Mouse (Mus musculus): ENCODE data around the gene Clmn.

Clmn gene

DNA sequence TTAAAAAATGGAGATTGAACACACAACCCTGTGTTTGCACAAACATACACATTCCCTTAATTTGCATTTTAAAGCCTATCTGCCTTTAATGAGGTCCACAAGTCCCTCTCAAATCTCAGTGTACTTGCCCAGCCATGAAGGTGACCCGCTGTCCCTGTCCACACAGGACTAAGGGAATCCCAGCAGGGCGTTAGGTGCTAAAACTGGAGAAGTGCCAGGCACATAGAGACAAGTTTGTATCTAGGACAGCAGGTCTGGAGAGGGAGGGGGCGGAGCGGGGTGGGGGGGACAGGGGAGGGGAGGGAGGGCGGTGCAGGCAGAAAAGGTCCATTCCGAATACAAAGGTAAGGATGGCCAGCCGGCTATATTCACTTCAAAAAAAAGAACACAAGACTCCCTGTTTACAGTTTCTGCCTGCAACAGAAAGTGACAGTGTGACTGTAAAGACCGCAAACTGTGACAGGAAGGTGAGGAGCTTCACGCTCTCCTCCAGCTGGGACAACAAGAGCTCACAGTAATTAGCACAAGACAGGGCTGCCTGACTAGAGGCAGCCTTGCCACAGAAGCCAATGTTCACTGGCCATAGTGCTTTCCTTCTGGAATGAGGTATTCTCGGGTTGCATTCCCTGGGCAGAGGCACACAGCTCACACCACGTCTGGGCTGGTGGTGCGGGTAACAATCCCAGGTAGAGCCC, 47.6 kb downstream of the Clmn start:
- no peak for DNase-seq (ENCODE audit: low read depth, low spot score)

GRCm38 (mm10) chr12:104814291-104814690, 50.6 kb downstream of the Clmn start:
- DNase-seq (ENCODE audit: low read depth, low spot score) = peak; percentile 82

DNA sequence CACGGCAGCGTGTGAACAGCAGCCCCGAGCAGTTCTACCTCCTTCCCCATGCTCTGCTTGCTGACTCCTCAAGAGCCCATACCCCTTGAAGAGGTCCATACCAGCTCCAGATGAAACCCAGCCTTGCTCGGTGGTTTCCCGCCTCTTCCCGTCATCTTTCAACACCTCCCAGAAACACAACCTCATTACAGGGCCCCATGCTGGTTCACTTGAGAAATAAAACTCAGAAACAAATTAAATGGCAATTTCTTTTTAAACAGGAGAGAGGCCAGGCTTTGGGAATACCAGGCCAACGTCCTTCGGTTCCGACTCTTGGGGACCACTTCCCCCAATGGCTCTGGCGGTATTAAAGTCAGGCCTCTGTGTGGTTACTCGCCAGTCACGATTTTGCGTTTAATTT, 51.1 kb downstream of the Clmn start:
- peak; percentile 85 for DNase-seq (ENCODE audit: low read depth, low spot score)

DNA sequence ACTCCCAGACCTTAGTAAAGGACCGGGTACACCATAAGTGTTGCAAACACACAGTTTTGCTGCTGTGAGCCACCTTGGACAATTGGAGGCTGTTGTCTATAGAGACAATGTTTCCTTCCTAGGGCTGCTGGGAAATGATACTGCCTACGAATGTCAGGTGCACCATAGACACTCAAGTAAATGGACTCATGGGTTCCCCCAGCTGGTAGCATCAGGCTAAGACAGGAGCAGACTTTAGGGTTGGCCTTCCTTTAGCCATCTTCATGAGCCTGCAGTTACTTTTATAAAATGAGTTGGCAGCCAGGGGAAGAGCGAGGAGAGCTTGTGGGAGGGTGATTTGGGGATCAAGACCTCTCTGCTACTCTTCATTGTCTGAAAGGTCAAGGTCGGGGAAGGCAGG, 52.2 kb downstream of the Clmn start:
- no peak for DNase-seq (ENCODE audit: low read depth, low spot score)

DNA sequence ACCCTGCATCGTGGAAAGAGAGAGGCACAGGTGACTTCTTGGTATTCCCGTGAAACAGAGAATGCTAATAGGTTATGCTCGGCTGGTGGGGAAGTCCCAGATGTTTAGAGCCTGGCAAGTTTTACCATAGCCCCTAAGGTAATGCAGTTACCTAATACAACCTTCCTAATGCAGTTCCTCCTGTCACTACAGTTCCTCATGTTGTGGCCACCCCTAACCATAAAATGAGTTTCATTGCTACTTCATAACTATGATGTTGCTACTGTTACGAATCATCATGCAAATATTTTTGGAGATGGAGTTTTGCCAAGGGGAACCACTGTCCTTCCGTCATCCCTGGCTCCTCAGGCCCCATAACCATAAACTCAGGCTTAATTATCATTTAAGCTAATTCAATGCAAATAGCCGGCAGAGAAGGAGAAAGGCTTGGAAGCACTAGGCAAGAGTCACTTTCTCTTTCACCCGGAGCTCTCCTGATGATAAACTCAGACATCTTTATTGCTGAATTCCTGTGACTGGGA, 53.9 kb downstream of the Clmn start:
- no peak for DNase-seq (ENCODE audit: low read depth, low spot score)

- DNase-seq (ENCODE audit: low read depth, low spot score) = peak; percentile 72
Observed at GRCm38 (mm10) chr12:104808421-104809067, 56.3 kb downstream of the Clmn start.

- no peak for DNase-seq (ENCODE audit: low read depth, low spot score)
Observed at GRCm38 (mm10) chr12:104806680-104807375, 58.0 kb downstream of the Clmn start.

GRCm38 (mm10) chr12:104801494-104802260, 63.2 kb downstream of the Clmn start:
- peak; percentile 49 for DNase-seq (ENCODE audit: low read depth, low spot score)

GRCm38 (mm10) chr12:104799365-104799764, 65.5 kb downstream of the Clmn start:
- no peak for DNase-seq (ENCODE audit: low read depth, low spot score)

- no peak for DNase-seq (ENCODE audit: low read depth, low spot score)
Observed at GRCm38 (mm10) chr12:104797905-104798304, 67.0 kb downstream of the Clmn start.

GRCm38 (mm10) chr12:104796635-104797378, 68.1 kb downstream of the Clmn start:
- no peak for DNase-seq (ENCODE audit: low read depth, low spot score)

DNA sequence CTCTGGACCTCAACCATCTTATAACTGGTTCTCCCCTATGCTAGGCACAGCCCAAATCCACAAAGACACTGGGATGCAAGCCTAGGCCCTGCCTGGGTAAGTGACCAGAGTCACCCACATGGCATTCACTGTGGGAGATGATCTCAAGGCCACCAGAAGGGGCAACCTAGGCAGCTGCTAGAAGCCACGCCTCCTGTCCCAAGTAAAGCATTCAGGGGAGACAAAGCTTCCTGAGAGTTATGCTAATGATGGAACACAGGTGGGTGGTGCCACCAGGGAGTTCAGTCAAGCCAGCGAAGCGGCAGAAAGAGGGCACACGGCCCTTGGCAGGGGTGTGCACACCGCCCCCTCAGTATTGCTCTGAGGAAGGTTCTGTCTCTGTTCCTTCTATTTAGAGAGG, 69.9 kb downstream of the Clmn start:
- DNase-seq (ENCODE audit: low read depth, low spot score) = no peak

- DNase-seq (ENCODE audit: low read depth, low spot score) = no peak
Observed at GRCm38 (mm10) chr12:104793486-104793885, 71.4 kb downstream of the Clmn start.

DNA sequence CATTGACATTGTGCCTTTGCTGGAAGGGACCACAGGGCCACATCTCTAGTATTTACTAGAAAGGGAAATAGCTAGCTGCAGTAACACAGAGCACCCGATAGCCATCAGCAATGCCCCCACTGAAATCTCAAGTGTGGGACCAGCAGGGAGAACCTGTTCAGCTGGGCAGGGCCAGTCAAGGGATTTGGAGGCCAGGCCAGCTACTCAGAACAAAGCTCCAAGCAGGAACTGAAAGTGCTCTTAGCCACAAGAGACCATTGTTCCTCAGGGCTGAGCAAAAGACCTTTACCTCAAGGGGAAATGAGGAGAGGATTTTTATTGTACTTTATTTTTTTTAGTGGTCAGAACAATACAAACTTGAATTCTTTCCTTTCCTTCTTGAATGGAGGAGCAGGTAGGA, 87.3 kb downstream of the Clmn start:
- no peak for DNase-seq (ENCODE audit: low read depth, low spot score)

- no peak for DNase-seq (ENCODE audit: low read depth, low spot score)
Observed at GRCm38 (mm10) chr12:104771941-104772340, 92.9 kb downstream of the Clmn start.

DNA sequence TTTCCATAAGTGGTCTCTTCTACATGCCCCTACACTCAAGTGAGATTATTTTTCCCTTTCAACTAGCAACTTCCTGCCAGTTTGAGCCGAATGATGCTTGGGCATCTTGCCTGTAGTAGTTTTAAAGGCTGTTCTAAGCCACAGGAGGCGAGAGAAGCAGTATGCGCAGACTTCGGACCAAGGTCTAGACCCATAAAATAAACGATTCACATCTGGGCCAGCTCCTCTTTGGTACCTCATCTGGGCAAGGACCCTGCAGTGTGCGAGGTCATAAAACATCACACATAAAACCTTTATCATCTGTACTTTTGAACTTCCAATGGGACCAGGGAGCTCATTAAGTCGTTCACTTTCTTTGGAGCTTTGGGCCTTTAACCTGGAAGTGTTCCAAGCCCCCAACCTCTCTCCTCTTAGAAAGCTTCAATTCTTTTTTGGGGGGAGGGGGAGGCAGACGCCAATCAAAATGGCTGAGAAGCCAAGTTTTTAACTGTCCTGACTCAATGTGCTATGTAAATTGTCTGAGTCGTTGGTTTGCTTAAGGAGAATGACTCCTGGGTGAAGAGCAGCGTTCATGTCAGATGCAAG, 95.6 kb downstream of the Clmn start:
- DNase-seq (ENCODE audit: low read depth, low spot score) = peak; percentile 81

GRCm38 (mm10) chr12:104767183-104767582, 97.7 kb downstream of the Clmn start:
- DNase-seq (ENCODE audit: low read depth, low spot score) = no peak

DNA sequence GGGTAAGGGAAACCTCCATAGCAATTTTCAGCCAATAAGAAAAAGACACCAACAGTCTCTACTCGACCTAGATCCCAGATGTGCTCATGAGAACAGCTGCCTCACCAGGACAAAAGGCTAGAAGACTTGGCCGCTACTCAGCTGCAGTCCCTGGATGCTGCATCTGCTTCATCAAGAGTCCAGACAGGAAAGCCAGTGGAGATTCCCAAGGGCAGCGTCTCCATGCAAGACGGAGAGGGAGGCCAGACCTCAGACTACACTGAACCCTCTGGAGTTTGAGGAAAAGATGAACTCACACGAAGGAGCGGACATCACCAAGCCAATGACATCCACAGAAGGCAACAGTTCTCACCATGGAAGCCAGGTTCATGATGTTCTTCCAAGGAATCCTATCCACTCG, 99.1 kb downstream of the Clmn start:
- DNase-seq (ENCODE audit: low read depth, low spot score) = no peak

DNA sequence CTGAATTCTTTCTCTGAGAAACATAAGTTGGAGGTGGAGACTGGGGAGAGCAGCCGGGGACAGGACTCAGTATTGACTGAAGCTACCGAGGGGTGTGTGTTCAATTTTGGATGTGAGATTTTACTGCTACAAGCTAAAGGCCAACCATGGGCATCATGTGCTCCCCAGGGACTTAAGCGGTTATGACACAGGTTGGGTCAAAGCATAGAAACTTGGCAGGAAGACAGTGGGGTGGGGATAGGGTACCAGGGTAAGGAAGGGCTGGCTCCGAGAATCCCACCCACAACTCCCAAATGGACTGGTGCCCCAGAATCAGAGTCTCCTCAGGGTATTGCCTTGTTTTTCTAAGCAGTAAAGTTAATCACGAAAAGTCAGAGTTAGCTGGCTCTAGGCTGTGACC, 99.8 kb downstream of the Clmn start:
- no peak for DNase-seq (ENCODE audit: low read depth, low spot score)

- DNase-seq (ENCODE audit: low read depth, low spot score) = no peak
Observed at GRCm38 (mm10) chr12:104763918-104764317, 101.0 kb downstream of the Clmn start.

DNA sequence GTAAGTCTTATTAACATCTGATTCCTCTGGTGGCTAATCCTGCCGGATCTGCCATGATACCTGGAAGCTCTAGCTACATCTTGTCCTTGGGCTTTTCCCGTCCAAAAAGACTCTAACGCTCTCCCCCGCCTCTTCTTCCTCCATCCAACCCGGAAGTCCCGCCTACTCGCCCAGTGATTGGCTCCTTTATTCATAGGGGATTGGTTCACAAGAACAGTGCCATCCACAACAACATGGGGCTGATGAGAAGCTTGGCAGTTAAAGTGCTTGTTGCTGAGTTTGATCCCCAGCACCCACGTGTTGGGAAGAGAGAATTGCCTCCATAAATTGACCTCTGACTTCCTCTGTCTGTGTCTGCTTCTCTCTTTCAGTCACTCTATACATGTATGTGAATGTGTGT, 103.5 kb downstream of the Clmn start:
- no peak for DNase-seq (ENCODE audit: low read depth, low spot score)
